Mouse (Mus musculus) lung, adult 18-20 months (tissue): ENCODE measurements at regions not wholly inside any gene's neighbourhood (a gene's known extent, or its start where the extent isn't known, plus 50 kb on each side); places are given as distances from the start of the nearest gene placed in this dataset.
"Not testable (repeated sequence)": the region's sequence is repeated elsewhere in the genome, so short reads cannot be mapped to it uniquely, and the experiment has no call there.

Source experiments
- DNase-seq, 2 experiments: peaks; one replicate each; pipeline ENCODE4 v3.0.0; 2022; ENCODE audit warnings: mixed read lengths in 2 of 2

DNA sequence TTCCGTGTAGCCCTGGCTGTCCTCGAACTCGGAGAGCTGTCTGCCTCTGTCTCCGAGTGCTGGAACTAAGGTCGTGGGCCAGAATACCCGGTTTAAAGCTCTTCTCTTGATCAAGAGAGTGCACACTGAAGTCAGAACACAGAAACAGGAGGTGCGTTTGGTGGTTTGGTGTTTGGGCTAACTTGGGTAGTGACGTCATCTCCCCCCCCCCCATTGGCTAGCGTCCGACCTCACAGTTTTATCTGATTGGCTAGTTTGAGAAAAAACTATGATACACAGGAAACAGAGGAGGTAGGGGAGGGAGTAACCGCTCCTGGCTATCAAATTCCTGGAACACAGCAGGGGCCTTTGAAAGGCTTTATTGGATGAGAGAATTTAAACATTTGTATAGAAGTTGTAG lies 60.2 kb upstream of the Pim1 start:
- no peak for DNase-seq

DNA sequence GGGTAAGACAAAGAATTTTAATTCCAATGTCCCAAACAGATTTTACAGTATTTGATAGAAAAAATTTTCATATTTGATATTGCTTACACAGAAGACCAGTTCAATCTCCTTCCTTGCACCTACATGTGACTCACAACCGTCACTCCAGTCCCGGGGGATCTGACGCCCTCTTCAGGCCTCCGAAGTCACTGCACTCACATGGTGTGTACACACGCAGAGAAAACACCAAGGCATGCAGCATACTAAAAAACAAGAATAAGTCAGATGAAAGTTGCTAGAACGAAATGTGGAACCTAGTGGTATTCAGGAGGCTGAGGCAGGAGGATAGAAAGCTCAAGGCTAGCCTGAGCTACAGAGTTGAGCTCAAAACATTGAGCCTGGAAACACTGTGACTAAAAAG lies 59.7 kb upstream of the Pim1 start:
- DNase-seq: no peak

GRCm38 (mm10) chr17:29431553-29432297 lies 58.8 kb upstream of the Pim1 start:
- DNase-seq: peak; percentile 67 to 70

DNA sequence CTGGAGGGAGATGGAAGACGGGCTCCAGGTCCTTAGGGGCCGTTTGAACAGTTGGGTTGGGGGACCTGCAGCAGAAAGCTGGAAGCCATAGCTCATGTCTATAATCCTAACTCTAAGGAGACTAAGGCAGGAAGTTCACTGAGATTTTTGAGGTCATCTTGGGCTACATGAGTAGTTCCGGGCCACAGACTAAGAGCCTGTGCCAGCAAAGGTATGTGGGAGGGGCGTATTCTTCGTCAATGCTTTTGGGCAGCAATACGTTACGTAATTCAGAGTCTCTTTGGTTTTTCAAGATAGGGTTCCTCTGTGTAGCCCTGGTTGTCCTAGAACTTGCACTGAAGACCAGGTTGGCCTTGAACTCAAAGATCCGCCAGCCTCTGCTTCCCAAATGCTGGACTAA lies 57.9 kb upstream of the Pim1 start:
- DNase-seq: no peak

GRCm38 (mm10) chr17:29433370-29433769 lies 57.2 kb upstream of the Pim1 start:
- no peak for DNase-seq

DNA sequence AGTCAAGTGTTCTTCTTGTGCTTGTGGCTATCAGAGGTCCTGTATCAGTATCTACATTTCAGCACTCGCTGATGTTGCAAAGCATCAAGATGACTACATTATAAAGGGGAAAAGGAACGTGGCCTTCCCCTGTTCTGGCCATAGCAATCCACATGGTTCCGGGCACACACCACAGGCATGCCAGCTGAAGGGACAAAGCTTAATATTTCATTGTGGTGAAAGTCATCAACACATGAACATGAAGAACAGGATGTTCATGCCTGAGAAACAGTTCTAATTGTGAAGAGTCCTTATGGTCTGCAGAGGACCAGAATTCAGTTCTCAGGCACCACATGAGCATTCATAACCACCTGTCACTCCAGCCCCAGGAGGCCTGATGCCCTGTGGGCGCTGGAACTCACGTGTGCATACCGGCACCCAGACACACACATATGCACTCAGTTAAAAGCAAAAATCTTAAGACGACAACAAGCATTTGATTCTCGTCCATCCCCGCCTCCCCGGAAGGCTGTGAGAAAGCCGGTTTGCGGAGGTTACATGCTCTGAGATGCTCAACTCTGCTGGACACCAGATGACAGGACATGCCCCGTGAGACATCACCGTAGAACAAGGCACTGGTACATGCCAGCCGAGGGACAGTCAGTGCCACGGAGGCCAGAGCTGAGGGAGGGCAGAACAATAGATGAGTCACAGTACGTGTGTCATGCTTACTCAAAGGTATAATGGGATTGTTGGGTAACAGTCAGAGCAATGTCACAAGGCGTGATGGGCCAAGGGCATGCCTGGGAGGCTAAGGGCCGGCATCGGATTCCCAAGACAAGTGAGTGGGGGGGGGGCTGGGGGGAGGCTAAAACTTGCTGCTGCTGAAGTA lies 56.2 kb upstream of the Pim1 start:
- DNase-seq: peak in 1 of 2 experiments; percentile 29

- no peak for DNase-seq
Measured at GRCm38 (mm10) chr17:29435345-29436006, 55.1 kb upstream of the Pim1 start.

DNA sequence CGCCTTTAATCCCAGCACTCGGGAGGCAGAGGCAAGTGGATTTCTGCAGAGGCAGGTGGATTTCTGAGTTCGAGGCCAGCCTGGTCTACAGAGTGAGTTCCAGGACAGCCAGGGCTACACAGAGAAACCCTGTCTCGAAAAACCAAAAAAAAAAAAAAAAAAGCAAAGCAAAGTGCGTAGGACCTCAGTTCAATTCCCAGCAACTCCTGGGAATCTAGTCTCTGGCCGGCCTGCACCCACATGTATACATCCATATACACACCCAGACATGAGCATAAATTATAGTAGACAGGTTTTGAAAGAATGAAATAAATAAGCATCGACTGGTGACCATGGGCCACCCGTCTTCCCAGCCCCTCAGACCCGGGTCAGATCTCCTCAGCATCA lies 54.1 kb upstream of the Pim1 start:
- DNase-seq: not testable (repeated sequence)

- peak; percentile 86 to 91 for DNase-seq
Measured at GRCm38 (mm10) chr17:29436871-29437534, 53.5 kb upstream of the Pim1 start.

DNA sequence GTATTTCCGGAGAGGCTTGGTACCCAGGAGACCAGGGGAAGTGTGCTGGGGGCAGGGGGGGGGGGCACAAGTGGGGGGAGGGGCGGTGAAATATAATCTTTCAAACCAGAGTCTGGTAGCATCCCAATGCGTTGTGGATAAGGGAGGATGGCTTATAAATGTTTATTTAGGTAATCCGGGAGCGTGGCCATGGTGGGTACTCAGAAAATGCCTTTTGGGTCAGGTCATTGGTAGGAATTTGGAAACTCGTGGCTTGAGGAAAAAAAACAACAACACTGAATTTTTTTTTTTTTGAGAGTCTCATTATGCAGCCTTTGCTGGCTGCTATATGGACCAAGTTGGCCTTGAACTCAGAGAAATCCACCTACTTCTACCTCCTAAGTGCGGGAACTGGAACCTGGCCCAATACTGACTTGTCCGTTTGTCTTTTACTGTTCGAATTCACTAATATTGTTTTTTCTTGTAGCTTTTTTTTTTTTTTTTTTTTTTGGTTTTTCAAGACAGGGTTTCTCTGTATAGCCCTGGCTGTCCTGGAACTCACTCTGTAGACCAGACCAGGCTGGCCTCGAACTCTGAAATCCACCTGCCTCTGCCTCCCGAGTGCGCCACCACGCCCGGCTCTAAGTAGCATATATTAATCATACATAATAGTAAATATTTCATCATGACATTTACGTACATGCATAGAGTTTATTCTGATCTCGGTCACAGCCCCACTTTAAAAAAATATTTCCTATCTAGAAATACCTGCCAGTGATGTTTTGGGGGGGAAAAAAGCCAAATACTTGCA lies 52.8 kb upstream of the Pim1 start:
- DNase-seq: no peak

DNA sequence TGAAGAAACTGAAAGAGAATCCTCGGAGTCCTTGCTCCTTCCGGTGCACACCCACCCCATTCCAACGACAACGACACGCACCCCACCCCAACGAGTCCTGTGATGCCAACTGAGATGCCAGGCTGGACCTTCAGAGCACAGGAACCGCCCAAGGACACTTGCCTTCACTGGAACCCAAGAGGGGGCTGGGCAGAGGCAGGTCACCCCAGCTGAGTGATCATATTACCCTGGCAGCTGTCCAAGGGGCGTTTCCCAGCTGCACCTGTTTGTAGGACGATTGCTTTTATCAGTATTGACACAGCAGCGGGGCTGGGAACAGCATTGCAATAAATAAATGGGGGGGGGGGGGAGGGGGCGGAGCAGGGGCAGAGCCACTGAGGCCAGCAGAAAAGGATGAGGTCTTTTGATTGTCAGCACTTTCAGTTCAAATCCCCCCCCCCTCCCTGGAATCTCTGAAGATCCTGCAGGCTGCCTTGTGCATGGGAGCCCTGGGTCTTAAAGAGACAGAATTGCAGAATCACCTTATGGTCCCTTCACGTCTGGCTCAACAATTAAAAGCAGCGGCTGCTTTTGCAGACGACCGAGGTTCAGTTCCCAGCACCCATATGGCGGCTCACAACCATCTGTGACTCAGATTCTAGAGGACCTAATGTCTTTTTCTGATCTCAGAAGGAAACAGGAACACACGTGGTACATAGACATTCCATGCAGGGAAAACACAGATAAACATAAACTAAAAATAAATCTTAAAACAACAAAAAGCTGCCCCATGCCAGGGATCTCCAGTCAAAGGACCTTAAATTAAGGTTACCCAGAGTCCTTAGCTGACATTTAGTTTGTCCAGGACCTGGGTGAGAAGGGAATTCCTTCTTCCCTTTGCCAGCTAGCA lies 52.0 kb upstream of the Pim1 start:
- peak; percentile 85 to 90 for DNase-seq

GRCm38 (mm10) chr17:29439992-29440391 lies 50.6 kb upstream of the Pim1 start:
- DNase-seq: peak; percentile 70 to 78

DNA sequence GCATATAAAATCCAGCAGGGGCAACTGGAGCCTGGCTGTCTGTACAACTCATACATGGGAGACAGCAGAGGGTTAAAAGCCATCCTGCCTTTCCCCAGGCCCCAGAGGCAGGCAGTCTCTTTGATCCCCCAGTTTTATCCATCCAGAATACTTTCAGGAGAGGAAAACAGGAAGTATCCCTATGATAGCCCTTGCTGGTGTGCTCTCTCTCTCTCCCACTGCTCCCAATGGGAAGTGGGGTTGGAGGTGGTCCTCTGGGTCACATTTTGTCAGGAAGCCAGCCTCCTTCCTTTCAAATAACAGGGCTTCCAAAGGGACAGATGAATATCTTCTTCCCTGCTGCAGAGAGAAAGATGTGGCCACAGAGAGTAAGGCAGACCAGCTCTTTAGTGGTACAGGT lies 50.1 kb upstream of the Pim1 start:
- DNase-seq: no peak
